Mouse (Mus musculus) forebrain, embryonic 10.5 days (tissue): ENCODE measurements at regions not wholly inside any gene's neighbourhood (a gene's known extent, or its start where the extent isn't known, plus 50 kb on each side); places are given as distances from the start of the nearest gene placed in this dataset.

Experiments
- DNase-seq: peaks from one replicate; pipeline ENCODE4 v3.0.0-alpha.2; 2017; ENCODE audit warnings: low spot score; ENCODE audit errors: extremely low spot score
- H3K27ac ChIP-seq: fragments of 300-500 bp; sonication (generic); 2 replicates; pipeline ENCODE4 v1.5.1; 2016; ENCODE audit warnings: mild to moderate bottlenecking
- H3K27me3 ChIP-seq: fragments of 300-500 bp; sonication (generic); 2 replicates; pipeline ENCODE4 v1.6.1; 2016; ENCODE audit warnings: mild to moderate bottlenecking; ENCODE audit not compliant: poor library complexity, severe bottlenecking
- H3K36me3 ChIP-seq: fragments of 300-500 bp; sonication (generic); replicated peaks from 2 replicates; pipeline ENCODE4 v1.6.1; 2016; ENCODE audit warnings: mild to moderate bottlenecking, moderate library complexity
- H3K4me1 ChIP-seq: fragments of 300-500 bp; sonication (generic); 2 replicates; pipeline ENCODE4 v1.6.1; 2016
- H3K4me3 ChIP-seq: fragments of 300-500 bp; sonication (generic); 2 replicates; pipeline ENCODE4 v1.5.1; 2016; ENCODE audit warnings: mild to moderate bottlenecking, moderate library complexity
- H3K9me3 ChIP-seq: fragments of 300-500 bp; sonication (generic); 2 replicates; pipeline ENCODE4 v1.6.1; 2016; ENCODE audit warnings: mild to moderate bottlenecking, moderate library complexity
- WGBS: fragments of 180-500 bp; shearing (Covaris S2); methylation state at CpG from one replicate; pipeline ENCODE4 v1.1.7; 2016; 5-methylcytosine and 5-hydroxymethylcytosine counted together

- Histone ChIP-seq H3K4me3 (no peak overlapping the region), H3K4me1 (peaks cover 33% of the 10 kb centered on the region)
- 74% methylated on average over 30 of the region's 30 CpGs for WGBS
These were observed 212.4 kb downstream of the Srbd1 start for GRCm38 (mm10) chr17:85932360-85933132.

GRCm38 (mm10) chr17:85931955-85932354 lies 213.0 kb downstream of the Srbd1 start:
- Histone ChIP-seq H3K4me3 (no peak overlapping the region), H3K4me1 (peaks cover 33% of the 10 kb centered on the region), H3K27ac (0 out of 2 replicates have a peak overlapping the region, but pooled peaks have one; percentile 8), H3K9me3 (peaks cover 3% of the 10 kb centered on the region; the same call in 1 of the 2 replicates), H3K27me3 (no peaks in the 10 kb centered on the region; the same call in 1 of the 2 replicates), H3K36me3 (no peaks in the 10 kb centered on the region)
- no peak for DNase-seq
- WGBS: 90% methylated on average over 10 of the region's 10 CpGs

More at GRCm38 (mm10) chr17:85932360-85933132, 212.4 kb downstream of the Srbd1 start:
- H3K9me3 ChIP-seq: peaks cover 8% of the 10 kb centered on the region; the same call in 1 of the 2 replicates
- DNase-seq: no peak
- H3K36me3 ChIP-seq: no peaks in the 10 kb centered on the region
- peak overlapping the region; percentile 73 for H3K27ac ChIP-seq
- H3K27me3 ChIP-seq: no peaks in the 10 kb centered on the region; the same call in 1 of the 2 replicates

- DNase-seq: no peak
- Histone ChIP-seq H3K36me3 (no peaks in the 10 kb centered on the region), H3K27me3 (no peaks in the 10 kb centered on the region; the same call in 1 of the 2 replicates)
These were observed 214.2 kb downstream of the Srbd1 start for GRCm38 (mm10) chr17:85930789-85931188.

GRCm38 (mm10) chr17:85930331-85930730 lies 214.6 kb downstream of the Srbd1 start:
- Histone ChIP-seq H3K4me3 (no peak overlapping the region), H3K36me3 (no peaks in the 10 kb centered on the region), H3K27ac (no peak overlapping the region), H3K9me3 (no peaks in the 10 kb centered on the region), H3K27me3 (no peaks in the 10 kb centered on the region; the same call in 1 of the 2 replicates), H3K4me1 (peaks cover 33% of the 10 kb centered on the region)
- no peak for DNase-seq
- WGBS: 93% methylated on average over 3 of the region's 3 CpGs

More at GRCm38 (mm10) chr17:85930789-85931188, 214.2 kb downstream of the Srbd1 start:
- Histone ChIP-seq H3K9me3 (no peaks in the 10 kb centered on the region), H3K4me1 (peaks cover 33% of the 10 kb centered on the region), H3K27ac (no peak overlapping the region), H3K4me3 (no peak overlapping the region)
- WGBS: 91% methylated on average over 5 of the region's 5 CpGs

- no peaks in the 10 kb centered on the region for H3K36me3 ChIP-seq
- no peak overlapping the region for H3K27ac ChIP-seq
- H3K4me1 ChIP-seq: peaks cover 33% of the 10 kb centered on the region
- H3K27me3 ChIP-seq: no peaks in the 10 kb centered on the region; the same call in 1 of the 2 replicates
- H3K9me3 ChIP-seq: no peaks in the 10 kb centered on the region
- 90% methylated on average over 12 of the region's 12 CpGs for WGBS
- H3K4me3 ChIP-seq: no peak overlapping the region
- no peak for DNase-seq
These were observed 215.2 kb downstream of the Srbd1 start for GRCm38 (mm10) chr17:85929699-85930286.

- Histone ChIP-seq H3K9me3 (no peaks in the 10 kb centered on the region), H3K27me3 (no peaks in the 10 kb centered on the region; the same call in 1 of the 2 replicates), H3K27ac (no peak overlapping the region), H3K36me3 (no peaks in the 10 kb centered on the region), H3K4me1 (peaks cover 33% of the 10 kb centered on the region), H3K4me3 (no peak overlapping the region)
- WGBS: 70% methylated on average over 2 of the region's 2 CpGs
- no peak for DNase-seq
These were observed 216.4 kb downstream of the Srbd1 start for GRCm38 (mm10) chr17:85928543-85928942.

GRCm38 (mm10) chr17:85927261-85927660 lies 217.7 kb downstream of the Srbd1 start:
- DNase-seq: no peak
- Histone ChIP-seq H3K27ac (no peak overlapping the region), H3K9me3 (no peaks in the 10 kb centered on the region), H3K36me3 (no peaks in the 10 kb centered on the region), H3K27me3 (no peaks in the 10 kb centered on the region; the same call in 1 of the 2 replicates), H3K4me1 (peaks cover 24% of the 10 kb centered on the region), H3K4me3 (no peak overlapping the region)
- WGBS: 84% methylated on average over 9 of the region's 9 CpGs

GRCm38 (mm10) chr17:85926044-85926443 lies 218.9 kb downstream of the Srbd1 start:
- peaks cover 12% of the 10 kb centered on the region for H3K4me1 ChIP-seq
- WGBS: 88% methylated on average over 4 of the region's 4 CpGs
- H3K36me3 ChIP-seq: no peaks in the 10 kb centered on the region
- no peaks in the 10 kb centered on the region for H3K27me3 ChIP-seq
- no peak for DNase-seq
- H3K27ac ChIP-seq: no peak overlapping the region
- H3K4me3 ChIP-seq: no peak overlapping the region
- no peaks in the 10 kb centered on the region for H3K9me3 ChIP-seq

- Histone ChIP-seq H3K27ac (no peak overlapping the region), H3K4me3 (no peak overlapping the region), H3K36me3 (no peaks in the 10 kb centered on the region), H3K4me1 (peaks cover 7% of the 10 kb centered on the region; the same call in 1 of the 2 replicates), H3K9me3 (no peaks in the 10 kb centered on the region), H3K27me3 (no peaks in the 10 kb centered on the region)
- WGBS: 86% methylated on average over 8 of the region's 8 CpGs
- DNase-seq: no peak
These were observed 223.7 kb downstream of the Srbd1 start for GRCm38 (mm10) chr17:85921219-85921673.

GRCm38 (mm10) chr17:85919868-85920267 lies 225.1 kb downstream of the Srbd1 start:
- Histone ChIP-seq H3K9me3 (no peaks in the 10 kb centered on the region), H3K27me3 (no peaks in the 10 kb centered on the region), H3K4me3 (no peak overlapping the region), H3K36me3 (no peaks in the 10 kb centered on the region), H3K27ac (no peak overlapping the region), H3K4me1 (peaks cover 7% of the 10 kb centered on the region; the same call in 1 of the 2 replicates)
- 91% methylated on average over 7 of the region's 7 CpGs for WGBS
- DNase-seq: no peak

- H3K9me3 ChIP-seq: no peaks in the 10 kb centered on the region
These were observed 227.8 kb upstream of the Six2 start for GRCm38 (mm10) chr17:85915870-85916269.

GRCm38 (mm10) chr17:85914062-85914461 lies 226.0 kb upstream of the Six2 start:
- DNase-seq: no peak
- Histone ChIP-seq H3K27ac (no peak overlapping the region), H3K4me3 (no peak overlapping the region), H3K4me1 (peaks cover 13% of the 10 kb centered on the region), H3K36me3 (no peaks in the 10 kb centered on the region), H3K9me3 (no peaks in the 10 kb centered on the region), H3K27me3 (no peaks in the 10 kb centered on the region)
- 81% methylated on average over 6 of the region's 6 CpGs for WGBS

More at GRCm38 (mm10) chr17:85915870-85916269, 227.8 kb upstream of the Six2 start:
- WGBS: 97% methylated on average over 3 of the region's 3 CpGs
- Histone ChIP-seq H3K36me3 (no peaks in the 10 kb centered on the region), H3K27ac (no peak overlapping the region), H3K4me3 (no peak overlapping the region), H3K27me3 (no peaks in the 10 kb centered on the region), H3K4me1 (peaks cover 19% of the 10 kb centered on the region)
- no peak for DNase-seq

GRCm38 (mm10) chr17:85908709-85909108 lies 220.6 kb upstream of the Six2 start:
- H3K27ac ChIP-seq: no peak overlapping the region
- 90% methylated on average over 3 of the region's 3 CpGs for WGBS
- H3K4me3 ChIP-seq: no peak overlapping the region
- no peak for DNase-seq
- H3K36me3 ChIP-seq: no peaks in the 10 kb centered on the region
- H3K4me1 ChIP-seq: peaks cover 9% of the 10 kb centered on the region; the same call in 1 of the 2 replicates
- peaks cover 4% of the 10 kb centered on the region; the same call in 1 of the 2 replicates for H3K27me3 ChIP-seq
- peaks cover 8% of the 10 kb centered on the region; the same call in 1 of the 2 replicates for H3K9me3 ChIP-seq
